8 mouse cellular contexts compared by ENCODE assay signal in genomic region chr16:20651947-20652310, GRCm38 (mm10). TPM values are rescaled to one million over a fixed set of nuclear protein-coding genes. Genes with fewer than 3 reads are reported as not detected.
DNase-seq lines count a peak whose midpoint lies in the region; ATAC-seq and TF ChIP-seq lines count a peak whose summit lies in the region.

No protein-coding gene starts in this region.

- peak; percentile 21; the same call in 1 of the 2 replicates for ATAC-seq in embryonic facial prominence, embryonic 15.5 days (ENCODE audit: insufficient number of reproducible peaks, low FRiP score, low TSS enrichment, low read depth)
- ATAC-seq in intestine, embryonic 16.5 days = peak; percentile 59; the same call in 1 of the 2 replicates
- no peak for ATAC-seq in neural tube, embryonic 12.5 days (ENCODE audit: low FRiP score, low read depth)
- no peak; the same call in 1 of the 2 replicates for ATAC-seq in granulocyte monocyte progenitor cell, adult 5-6 weeks (replicated peaks; ENCODE audit: poor library complexity, severe bottlenecking)

- peak overlapping the region; percentile 63 for H3K4me2 ChIP-seq in embryonic facial prominence, embryonic 15.5 days (replicated peaks)
- peak overlapping the region; percentile 83 for H3K4me2 ChIP-seq in intestine, embryonic 16.5 days (ENCODE audit: low read depth, low read length)
- H3K4me2 ChIP-seq in neural tube, embryonic 12.5 days (replicated peaks) = peak overlapping the region; percentile 91

- H3K36me3 ChIP-seq in embryonic facial prominence, embryonic 15.5 days = peaks cover 26% of the 10 kb centered on the region
- peaks cover 4% of the 10 kb centered on the region; the same call in 1 of the 2 replicates for H3K36me3 ChIP-seq in intestine, embryonic 16.5 days (ENCODE audit: control insufficient read depth, insufficient read depth, low read length)
- H3K36me3 ChIP-seq in neural tube, embryonic 12.5 days = peaks cover 26% of the 10 kb centered on the region

- 6% methylated on average over 12 of the region's 12 CpGs for WGBS in lung, adult 2 months
- 7% methylated on average over 12 of the region's 12 CpGs for WGBS in embryonic facial prominence, embryonic 15.5 days
- 8% methylated on average over 12 of the region's 12 CpGs for WGBS in intestine, embryonic 16.5 days
- 11% methylated on average over 12 of the region's 12 CpGs for WGBS in neural tube, embryonic 12.5 days

- H3K9ac ChIP-seq in embryonic facial prominence, embryonic 15.5 days = peak overlapping the region; percentile 72
- peak overlapping the region; percentile 88 for H3K9ac ChIP-seq in intestine, embryonic 16.5 days (ENCODE audit: low read depth, low read length)
- peak overlapping the region; percentile 87 for H3K9ac ChIP-seq in neural tube, embryonic 12.5 days

- H3K27ac ChIP-seq in embryonic facial prominence, embryonic 15.5 days (replicated peaks) = no peak overlapping the region
- 0 out of 2 replicates have a peak overlapping the region, but pooled peaks have one; percentile 40 for H3K27ac ChIP-seq in intestine, embryonic 16.5 days (ENCODE audit: low read length)
- no peak overlapping the region for H3K27ac ChIP-seq in neural tube, embryonic 12.5 days

- H3K27me3 ChIP-seq in embryonic facial prominence, embryonic 15.5 days = no peaks in the 10 kb centered on the region
- H3K27me3 ChIP-seq in intestine, embryonic 16.5 days (replicated peaks; ENCODE audit: control insufficient read depth, insufficient read depth, low read length) = no peaks in the 10 kb centered on the region
- H3K27me3 ChIP-seq in neural tube, embryonic 12.5 days (replicated peaks) = no peaks in the 10 kb centered on the region

- no peaks in the 10 kb centered on the region; the same call in none of the 2 replicates for H3K4me1 ChIP-seq in lung, adult 2 months (ENCODE audit: control insufficient read depth, insufficient read depth, low read length)
- peaks cover 14% of the 10 kb centered on the region for H3K4me1 ChIP-seq in embryonic facial prominence, embryonic 15.5 days
- H3K4me1 ChIP-seq in intestine, embryonic 16.5 days (ENCODE audit: control insufficient read depth, insufficient read depth, low read length) = peaks cover 12% of the 10 kb centered on the region
- peaks cover 16% of the 10 kb centered on the region for H3K4me1 ChIP-seq in neural tube, embryonic 12.5 days

- H3K4me3 ChIP-seq in lung, adult 2 months (replicated peaks; ENCODE audit: extremely low read depth, low read depth, low read length) = peak overlapping the region; percentile 98
- H3K4me3 ChIP-seq in embryonic facial prominence, embryonic 15.5 days (replicated peaks) = peak overlapping the region; percentile 75
- peak overlapping the region; percentile 74 for H3K4me3 ChIP-seq in intestine, embryonic 16.5 days (ENCODE audit: low read length)
- peak overlapping the region; percentile 71 for H3K4me3 ChIP-seq in neural tube, embryonic 12.5 days

- TF ChIP-seq POLR2A in lung, adult 2 months (IDR thresholded peaks at IDR 0.05; ENCODE audit: borderline replicate concordance, extremely low read depth, low read depth, low read length) = no peak

- DNase-seq in lung, adult 2 months = no peak
- no peak for DNase-seq in lung, postnatal 14 days
- DNase-seq in spleen, postnatal 4 days (ENCODE audit: low spot score in 2 of 2) = no peak
- no peak for DNase-seq in embryo, embryonic 10.5 days (ENCODE audit: low spot score)

- H3K9me3 ChIP-seq in embryonic facial prominence, embryonic 15.5 days (replicated peaks) = no peaks in the 10 kb centered on the region
- H3K9me3 ChIP-seq in intestine, embryonic 16.5 days (ENCODE audit: control insufficient read depth, low read length) = no peaks in the 10 kb centered on the region
- H3K9me3 ChIP-seq in neural tube, embryonic 12.5 days = no peaks in the 10 kb centered on the region

- TF ChIP-seq CTCF in lung, adult 2 months (IDR thresholded peaks at IDR 0.05; ENCODE audit: insufficient read depth, low read length) = no peak

RNA-seq across cellular contexts. Expression of gene Psmd2, which starts 0.5 kb away (rescaled TPM):
- 56.0 and 90.0 TPM in 2 replicates for polyA plus RNA-seq in lung, adult 2 months (2012; rRNA removed)
- 293 and 297 TPM in 2 replicates for polyA plus RNA-seq in embryonic facial prominence, embryonic 15.5 days (2015; fragmentation: Nextera tagmentation; extraction: Ambion mirVana)
- 276 and 309 TPM in 2 replicates for polyA plus RNA-seq in intestine, embryonic 16.5 days (2015; fragmentation: Nextera tagmentation; extraction: Ambion mirVana)
- polyA plus RNA-seq in neural tube, embryonic 12.5 days (2016; fragmentation: Nextera tagmentation; extraction: Ambion mirVana) = 412 and 424 TPM in 2 replicates
- total RNA-seq in granulocyte monocyte progenitor cell, adult 5-6 weeks (2014; fragmentation: Nextera tagmentation) = 144 and 149 TPM in 2 replicates
- total RNA-seq in granulocyte monocyte progenitor cell, adult 5-6 weeks (2017) = 215 and 220 TPM in 2 replicates

RNA-seq across cellular contexts. Expression of gene Eif4g1, which starts 16.2 kb away (rescaled TPM):
- 341 and 342 TPM in 2 replicates for polyA plus RNA-seq in lung, adult 2 months (2012; rRNA removed)
- 177 and 188 TPM in 2 replicates for polyA plus RNA-seq in embryonic facial prominence, embryonic 15.5 days (2015; fragmentation: Nextera tagmentation; extraction: Ambion mirVana)
- 158 and 162 TPM in 2 replicates for polyA plus RNA-seq in intestine, embryonic 16.5 days (2015; fragmentation: Nextera tagmentation; extraction: Ambion mirVana)
- polyA plus RNA-seq in neural tube, embryonic 12.5 days (2016; fragmentation: Nextera tagmentation; extraction: Ambion mirVana) = 183 and 190 TPM in 2 replicates
- 242 and 249 TPM in 2 replicates for total RNA-seq in granulocyte monocyte progenitor cell, adult 5-6 weeks (2014; fragmentation: Nextera tagmentation)
- 312 and 346 TPM in 2 replicates for total RNA-seq in granulocyte monocyte progenitor cell, adult 5-6 weeks (2017)

RNA-seq across cellular contexts. Expression of gene Ece2, which starts 22.3 kb away (rescaled TPM):
- 0.37 and 0.64 TPM in 2 replicates for polyA plus RNA-seq in lung, adult 2 months (2012; rRNA removed)
- polyA plus RNA-seq in embryonic facial prominence, embryonic 15.5 days (2015; fragmentation: Nextera tagmentation; extraction: Ambion mirVana) = 7.3 and 8.2 TPM in 2 replicates
- polyA plus RNA-seq in intestine, embryonic 16.5 days (2015; fragmentation: Nextera tagmentation; extraction: Ambion mirVana) = 1.7 TPM in 2 replicates
- polyA plus RNA-seq in neural tube, embryonic 12.5 days (2016; fragmentation: Nextera tagmentation; extraction: Ambion mirVana) = 6.9 and 8.0 TPM in 2 replicates
- total RNA-seq in granulocyte monocyte progenitor cell, adult 5-6 weeks (2014; fragmentation: Nextera tagmentation) = 0.77 TPM in 1 of 2 replicates, not detected in the other
- 1.3 TPM in 1 of 2 replicates, not detected in the other for total RNA-seq in granulocyte monocyte progenitor cell, adult 5-6 weeks (2017)

RNA-seq across cellular contexts. Expression of gene Camk2n2, which starts 30.8 kb away (rescaled TPM):
- 3.4 and 4.0 TPM in 2 replicates for polyA plus RNA-seq in lung, adult 2 months (2012; rRNA removed)
- 1.7 and 1.9 TPM in 2 replicates for polyA plus RNA-seq in embryonic facial prominence, embryonic 15.5 days (2015; fragmentation: Nextera tagmentation; extraction: Ambion mirVana)
- polyA plus RNA-seq in intestine, embryonic 16.5 days (2015; fragmentation: Nextera tagmentation; extraction: Ambion mirVana) = 0.38 and 0.40 TPM in 2 replicates
- 11.9 and 12.3 TPM in 2 replicates for polyA plus RNA-seq in neural tube, embryonic 12.5 days (2016; fragmentation: Nextera tagmentation; extraction: Ambion mirVana)
- 0.56 TPM in 1 of 2 replicates, not detected in the other for total RNA-seq in granulocyte monocyte progenitor cell, adult 5-6 weeks (2014; fragmentation: Nextera tagmentation)
- 0.43 and 1.8 TPM in 2 replicates for total RNA-seq in granulocyte monocyte progenitor cell, adult 5-6 weeks (2017)

RNA-seq across cellular contexts. Expression of gene Alg3, which starts 40.4 kb away (rescaled TPM):
- polyA plus RNA-seq in lung, adult 2 months (2012; rRNA removed) = 18.0 and 23.7 TPM in 2 replicates
- polyA plus RNA-seq in embryonic facial prominence, embryonic 15.5 days (2015; fragmentation: Nextera tagmentation; extraction: Ambion mirVana) = 36.3 and 39.4 TPM in 2 replicates
- 44.3 and 47.5 TPM in 2 replicates for polyA plus RNA-seq in intestine, embryonic 16.5 days (2015; fragmentation: Nextera tagmentation; extraction: Ambion mirVana)
- polyA plus RNA-seq in neural tube, embryonic 12.5 days (2016; fragmentation: Nextera tagmentation; extraction: Ambion mirVana) = 43.3 and 44.5 TPM in 2 replicates
- total RNA-seq in granulocyte monocyte progenitor cell, adult 5-6 weeks (2014; fragmentation: Nextera tagmentation) = 39.6 and 41.2 TPM in 2 replicates
- 18.2 and 25.2 TPM in 2 replicates for total RNA-seq in granulocyte monocyte progenitor cell, adult 5-6 weeks (2017)

Comparison
In these comparisons a context has a peak if more than half of its experiments do, and no peak if none do; other contexts are left out.
1. ATAC-seq: peak in embryonic facial prominence, embryonic 15.5 days (single experiment) and intestine, embryonic 16.5 days (single experiment); none in neural tube, embryonic 12.5 days (single experiment) and granulocyte monocyte progenitor cell, adult 5-6 weeks (single experiment).
2. Peak in every context shown above with its lines, with median percentiles within 50 percentile points of each other: H3K4me3 ChIP-seq, H3K4me2 ChIP-seq and H3K9ac ChIP-seq.